Mouse (Mus musculus): ENCODE data around the gene Boll. TPM values are rescaled to one million over a fixed set of nuclear protein-coding genes. Genes with fewer than 3 reads are reported as not detected.
"Not testable (repeated sequence)": the region's sequence is repeated elsewhere in the genome, so short reads cannot be mapped to it uniquely, and the experiment has no call there.

Boll gene
- polyA plus RNA-seq, 1 experiment from 2014 or later: 1.3 TPM

DNA sequence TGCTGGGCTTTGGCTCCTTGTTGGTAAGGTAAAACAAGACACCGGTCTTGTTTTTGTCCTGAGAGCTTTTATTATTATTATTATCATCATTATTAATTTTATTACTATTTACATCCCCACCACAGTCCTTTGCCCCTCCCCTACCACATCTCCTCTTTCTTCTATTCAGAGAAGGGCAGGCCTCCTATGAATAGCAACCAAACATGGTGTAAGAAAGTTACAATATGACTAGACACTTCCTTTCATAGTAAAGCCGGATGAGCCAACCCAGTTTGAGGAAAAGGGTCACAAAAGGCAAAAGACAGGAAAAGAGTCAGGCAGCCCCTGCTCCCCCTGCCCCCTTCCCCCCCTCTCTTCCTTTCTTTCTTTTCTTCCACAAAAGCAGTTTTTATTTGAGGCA lies 17.3 kb upstream of the Boll start:
- H3K9ac ChIP-seq: no peak overlapping the region
- H3K27ac ChIP-seq (ENCODE audit: poor library complexity, severe bottlenecking): no peak overlapping the region
- WGBS: 78% methylated on average over 2 of the region's 2 CpGs
- H3K4me1 ChIP-seq (replicated peaks): no peaks in the 10 kb centered on the region
- no peaks in the 10 kb centered on the region for H3K36me3 ChIP-seq
- no peak overlapping the region for H3K4me3 ChIP-seq
- no peak overlapping the region for H3K4me2 ChIP-seq
- ATAC-seq (ENCODE audit: insufficient number of reproducible peaks, low FRiP score): no peak
- H3K9me3 ChIP-seq (replicated peaks): no peaks in the 10 kb centered on the region
- no peaks in the 10 kb centered on the region for H3K27me3 ChIP-seq (replicated peaks)

DNA sequence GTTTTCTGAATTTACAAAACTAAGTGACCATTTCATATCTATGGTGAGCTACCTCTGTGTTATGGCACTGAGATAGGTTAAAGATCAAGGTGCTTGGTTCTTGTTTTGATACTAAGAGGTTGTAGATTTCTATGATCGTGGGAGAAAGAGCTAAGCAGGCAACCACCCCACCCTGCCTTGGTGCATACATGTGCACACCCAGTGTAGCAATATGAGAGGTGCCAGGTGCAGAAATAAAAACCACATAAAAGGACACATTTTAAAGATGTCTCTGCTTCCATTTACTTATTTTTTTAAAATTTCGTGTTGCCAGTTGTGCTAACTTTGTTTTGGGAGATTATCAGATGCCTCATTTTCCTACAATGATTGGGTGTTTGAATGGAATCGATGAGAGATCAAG lies 9.4 kb upstream of the Boll start:
- Histone ChIP-seq H3K9ac (no peak overlapping the region), H3K4me3 (no peak overlapping the region), H3K27ac (ENCODE audit: poor library complexity, severe bottlenecking) (no peak overlapping the region), H3K4me2 (no peak overlapping the region), H3K36me3 (no peaks in the 10 kb centered on the region), H3K9me3 (replicated peaks) (no peaks in the 10 kb centered on the region), H3K27me3 (replicated peaks) (no peaks in the 10 kb centered on the region), H3K4me1 (replicated peaks) (no peaks in the 10 kb centered on the region)
- ATAC-seq (ENCODE audit: insufficient number of reproducible peaks, low FRiP score): no peak
- WGBS: 77% methylated on average over 3 of the region's 3 CpGs

DNA sequence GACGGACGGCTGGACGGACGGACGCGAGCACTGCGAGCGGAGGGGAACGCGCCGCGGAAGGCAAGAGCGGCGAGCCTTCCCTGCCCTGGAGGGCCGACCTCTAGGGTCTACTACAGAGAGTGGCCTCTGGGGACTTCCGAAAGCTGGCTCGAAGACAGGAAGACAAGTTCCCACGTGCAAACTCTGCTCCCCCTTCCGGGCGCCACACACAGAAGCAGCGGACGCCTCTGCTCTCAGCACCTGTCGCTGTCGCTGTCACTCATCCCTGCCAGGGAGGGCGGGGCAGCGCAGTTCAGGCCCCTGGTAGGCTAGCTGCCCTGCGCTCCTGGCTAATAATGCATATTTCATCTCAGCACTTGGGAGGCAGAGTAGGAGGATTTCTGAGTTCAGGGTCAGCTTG lies 317 bp upstream of the Boll start:
- H3K4me3 ChIP-seq: peak overlapping the region; percentile 59
- peaks cover 12% of the 10 kb centered on the region for H3K9me3 ChIP-seq (replicated peaks)
- no peak overlapping the region for H3K27ac ChIP-seq (ENCODE audit: poor library complexity, severe bottlenecking)
- ATAC-seq (ENCODE audit: insufficient number of reproducible peaks, low FRiP score): peak; percentile 48; the same call in 1 of the 2 replicates
- no peaks in the 10 kb centered on the region for H3K4me1 ChIP-seq (replicated peaks)
- H3K4me2 ChIP-seq: peak overlapping the region; percentile 80
- H3K27me3 ChIP-seq (replicated peaks): peaks cover 25% of the 10 kb centered on the region
- H3K9ac ChIP-seq: no peak overlapping the region
- no peaks in the 10 kb centered on the region for H3K36me3 ChIP-seq
- WGBS: under 1% methylated on average over 27 of the region's 27 CpGs

DNA sequence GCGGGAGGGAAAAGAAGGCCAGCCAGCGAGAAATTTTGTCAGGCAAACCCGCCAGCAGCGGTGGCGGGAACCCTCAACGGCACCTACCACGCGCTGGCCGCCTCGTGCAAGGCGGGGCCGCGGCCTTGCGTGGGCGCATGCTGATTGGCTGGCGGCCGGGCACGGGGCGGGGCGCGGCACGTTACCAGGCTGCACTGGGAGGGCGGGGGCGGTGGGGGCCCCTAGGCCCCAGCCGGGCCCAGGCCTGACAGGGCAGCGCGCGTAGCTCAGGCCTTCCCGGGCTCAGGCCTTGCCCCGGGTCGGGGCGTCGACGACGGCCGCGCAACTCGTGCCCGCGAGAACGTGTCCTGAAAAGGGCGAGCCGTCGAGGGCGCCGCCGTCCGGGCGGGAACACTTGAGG lies 635 bp downstream of the Boll start:
- Histone ChIP-seq H3K9ac (no peak overlapping the region), H3K9me3 (replicated peaks) (peaks cover 12% of the 10 kb centered on the region), H3K4me1 (replicated peaks) (no peaks in the 10 kb centered on the region), H3K36me3 (no peaks in the 10 kb centered on the region), H3K4me2 (peak overlapping the region; percentile 80), H3K4me3 (peak overlapping the region; percentile 59), H3K27ac (ENCODE audit: poor library complexity, severe bottlenecking) (no peak overlapping the region), H3K27me3 (replicated peaks) (peaks cover 25% of the 10 kb centered on the region)
- 45% methylated on average over 49 of the region's 49 CpGs for WGBS
- ATAC-seq (ENCODE audit: insufficient number of reproducible peaks, low FRiP score): 0 out of 2 replicates have a peak, but pooled peaks have one; percentile 22

DNA sequence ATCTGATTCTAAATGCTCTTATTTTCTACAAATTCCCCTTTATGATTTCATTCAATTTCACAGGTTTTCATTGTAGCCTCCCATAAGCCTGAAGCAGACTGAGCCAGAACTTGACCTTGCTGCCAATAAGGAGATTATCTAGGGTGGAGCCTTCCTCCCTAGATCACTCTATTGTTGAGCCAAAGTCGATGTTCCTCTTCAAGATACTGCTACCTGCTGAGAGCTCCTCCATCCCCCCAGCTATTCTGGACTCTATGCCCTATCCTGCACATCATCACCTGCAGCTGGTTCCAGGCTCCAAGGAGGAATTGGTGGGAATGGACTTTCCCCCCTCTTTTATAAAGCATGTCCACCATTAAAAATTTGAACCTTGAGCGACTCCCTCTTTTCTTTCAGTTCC lies 11.4 kb downstream of the Boll start:
- H3K9me3 ChIP-seq (replicated peaks); H3K9ac ChIP-seq; H3K27ac ChIP-seq (ENCODE audit: poor library complexity, severe bottlenecking); H3K36me3 ChIP-seq; H3K27me3 ChIP-seq (replicated peaks); H3K4me1 ChIP-seq (replicated peaks); H3K4me2 ChIP-seq; ATAC-seq (ENCODE audit: insufficient number of reproducible peaks, low FRiP score); H3K4me3 ChIP-seq: not testable (repeated sequence)
- 63% methylated on average over 2 of the region's 2 CpGs for WGBS

DNA sequence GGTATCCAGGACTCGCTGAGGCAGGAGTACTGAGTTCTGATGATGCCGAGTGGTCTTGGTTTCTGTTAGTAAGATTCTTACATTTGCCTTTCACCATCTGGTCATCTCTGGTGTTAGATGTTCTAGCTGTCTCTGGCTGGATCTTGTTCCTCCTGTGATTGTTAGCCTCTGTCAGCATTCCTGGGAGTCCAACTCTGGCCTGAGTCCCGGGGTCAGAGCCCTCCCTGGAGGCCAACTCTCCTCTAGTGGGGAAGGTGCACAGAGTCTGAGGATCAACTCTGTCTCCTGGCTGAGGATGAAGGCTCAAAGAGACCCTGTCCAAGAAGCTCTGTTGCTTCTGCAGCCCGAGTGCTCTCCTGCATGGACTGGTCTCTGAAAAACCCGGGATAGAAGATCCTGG lies 37.8 kb downstream of the Boll start:
- H3K27ac ChIP-seq (ENCODE audit: poor library complexity, severe bottlenecking); H3K27me3 ChIP-seq (replicated peaks); H3K4me2 ChIP-seq; H3K4me3 ChIP-seq; H3K36me3 ChIP-seq; H3K9me3 ChIP-seq (replicated peaks); ATAC-seq (ENCODE audit: insufficient number of reproducible peaks, low FRiP score); H3K4me1 ChIP-seq (replicated peaks); H3K9ac ChIP-seq: not testable (repeated sequence)
- 62% methylated on average over 5 of the region's 5 CpGs for WGBS

DNA sequence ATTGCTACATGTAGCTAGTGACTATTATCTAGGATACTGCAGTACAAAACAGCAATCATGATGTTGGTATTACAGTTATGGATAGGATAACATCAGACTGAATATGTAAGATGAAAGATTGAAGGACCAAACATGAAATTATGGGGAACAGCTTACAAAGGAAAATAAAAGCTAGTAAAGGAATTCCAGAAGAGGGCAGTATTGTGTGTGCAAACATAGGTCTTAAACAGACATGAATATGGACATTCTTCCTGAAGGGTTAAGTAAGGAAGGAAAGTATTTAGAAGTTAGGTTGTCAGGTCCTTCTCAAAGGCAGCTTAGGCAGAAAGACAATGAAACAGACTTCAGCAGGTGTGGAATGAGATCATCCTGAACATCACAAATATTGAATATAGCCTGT lies 62.2 kb downstream of the Boll start:
- ATAC-seq (ENCODE audit: insufficient number of reproducible peaks, low FRiP score): no peak
- H3K4me2 ChIP-seq: no peak overlapping the region
- H3K4me3 ChIP-seq: no peak overlapping the region
- peaks cover 7% of the 10 kb centered on the region; the same call in 1 of the 2 replicates for H3K9me3 ChIP-seq (replicated peaks)
- no peaks in the 10 kb centered on the region for H3K27me3 ChIP-seq (replicated peaks)
- H3K9ac ChIP-seq: no peak overlapping the region
- H3K4me1 ChIP-seq (replicated peaks): 0 out of 2 replicates have a peak, but pooled peaks cover 2% of the 10 kb centered on the region
- H3K27ac ChIP-seq (ENCODE audit: poor library complexity, severe bottlenecking): no peak overlapping the region
- no peaks in the 10 kb centered on the region for H3K36me3 ChIP-seq

DNA sequence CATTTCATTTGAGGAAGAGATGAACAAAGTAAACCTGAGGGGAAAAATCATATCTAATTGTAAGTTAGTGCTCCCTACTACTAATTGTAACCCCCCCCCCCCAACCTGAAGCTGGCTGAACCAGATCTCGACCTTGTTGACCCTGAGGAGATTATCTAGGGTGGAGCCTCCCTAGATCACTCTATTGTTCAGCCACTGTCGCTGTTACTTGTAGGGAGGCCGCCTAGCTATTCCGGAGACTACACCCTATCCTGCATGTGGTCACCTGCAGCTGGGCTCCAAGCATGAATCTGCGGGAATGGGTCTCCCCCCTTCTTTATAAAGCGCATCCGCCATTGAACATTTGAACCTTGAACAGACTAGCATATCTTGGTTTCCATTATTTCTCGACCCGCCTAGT lies 84.2 kb downstream of the Boll start:
- 72% methylated on average over 9 of the region's 9 CpGs for WGBS
- Histone ChIP-seq H3K27me3 (replicated peaks) (no peaks in the 10 kb centered on the region), H3K9me3 (replicated peaks) (no peaks in the 10 kb centered on the region), H3K36me3 (no peaks in the 10 kb centered on the region), H3K4me1 (replicated peaks) (no peaks in the 10 kb centered on the region), H3K4me3 (no peak overlapping the region), H3K27ac (ENCODE audit: poor library complexity, severe bottlenecking) (no peak overlapping the region), H3K4me2 (no peak overlapping the region), H3K9ac (no peak overlapping the region)
- ATAC-seq (ENCODE audit: insufficient number of reproducible peaks, low FRiP score): no peak

DNA sequence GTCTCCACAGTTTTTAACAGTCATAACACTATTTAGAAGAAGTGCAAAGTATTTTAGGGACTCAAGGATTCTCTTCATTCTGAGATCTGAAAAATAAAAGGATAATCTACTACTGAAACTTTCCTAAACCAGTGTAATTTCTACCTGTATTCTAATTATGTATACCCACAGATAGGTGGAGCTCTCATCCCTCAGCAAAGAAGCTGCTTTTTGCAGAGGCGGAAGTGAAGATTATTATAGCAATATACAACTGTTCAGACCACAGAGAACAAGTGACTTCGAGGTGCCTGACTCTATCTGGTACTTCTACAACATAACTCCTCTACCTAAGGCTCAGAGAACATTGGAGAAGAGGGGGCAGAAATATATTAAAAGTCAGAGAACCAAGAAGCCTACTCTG lies 97.8 kb downstream of the Boll start:
- H3K27me3 ChIP-seq (replicated peaks): no peaks in the 10 kb centered on the region
- no peak overlapping the region for H3K4me2 ChIP-seq
- WGBS: 62% methylated on average over 2 of the region's 2 CpGs
- no peaks in the 10 kb centered on the region for H3K36me3 ChIP-seq
- no peak overlapping the region for H3K27ac ChIP-seq (ENCODE audit: poor library complexity, severe bottlenecking)
- no peak overlapping the region for H3K4me3 ChIP-seq
- H3K9ac ChIP-seq: no peak overlapping the region
- peaks cover 5% of the 10 kb centered on the region for H3K4me1 ChIP-seq (replicated peaks)
- no peak for ATAC-seq (ENCODE audit: insufficient number of reproducible peaks, low FRiP score)
- no peaks in the 10 kb centered on the region for H3K9me3 ChIP-seq (replicated peaks)

DNA sequence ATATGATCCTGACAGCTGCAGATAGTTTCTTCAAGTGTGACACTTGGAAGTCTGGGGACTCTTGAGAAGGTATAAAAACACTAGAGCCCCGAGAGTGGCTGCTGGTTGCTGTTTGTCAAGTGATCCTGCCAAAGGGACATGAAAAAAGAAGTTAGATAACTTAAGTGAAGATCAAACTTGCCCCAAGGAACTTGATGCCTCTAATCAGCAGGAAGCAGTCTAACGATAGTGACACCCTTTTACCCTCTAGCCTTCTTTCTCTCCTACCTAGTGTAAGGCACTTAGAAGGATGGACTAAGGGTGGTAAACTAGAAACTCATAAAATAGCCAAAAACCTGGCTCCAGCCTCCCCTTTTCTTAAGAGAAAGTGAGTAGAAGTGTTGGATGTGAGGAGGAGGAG lies 98.9 kb downstream of the Boll start:
- Histone ChIP-seq H3K9me3 (replicated peaks) (no peaks in the 10 kb centered on the region), H3K9ac (no peak overlapping the region), H3K4me3 (no peak overlapping the region), H3K27ac (ENCODE audit: poor library complexity, severe bottlenecking) (no peak overlapping the region), H3K4me1 (replicated peaks) (peaks cover 5% of the 10 kb centered on the region), H3K36me3 (no peaks in the 10 kb centered on the region), H3K27me3 (replicated peaks) (no peaks in the 10 kb centered on the region), H3K4me2 (no peak overlapping the region)
- no peak for ATAC-seq (ENCODE audit: insufficient number of reproducible peaks, low FRiP score)
- 6% methylated on average over 2 of the region's 2 CpGs for WGBS

DNA sequence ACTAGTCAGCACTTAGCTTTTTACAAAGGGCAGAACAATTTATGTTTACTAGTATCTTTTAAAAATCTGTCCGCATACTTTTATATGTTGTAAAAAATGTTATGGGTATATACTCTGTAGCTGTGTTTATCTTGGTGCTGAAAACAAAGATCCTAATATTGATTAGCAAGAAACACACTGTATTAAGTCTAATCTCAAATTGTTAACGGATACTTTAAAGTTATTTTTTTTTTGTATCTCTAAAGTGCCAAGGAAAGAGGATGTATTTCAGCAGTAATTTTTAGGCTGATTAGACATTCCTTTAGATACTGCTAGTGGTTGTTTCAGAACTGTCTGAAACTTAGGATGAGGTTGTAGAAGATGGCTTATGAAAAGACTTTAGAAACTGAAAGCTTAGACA lies 116.9 kb downstream of the Boll start:
- H3K27me3 ChIP-seq (replicated peaks): no peaks in the 10 kb centered on the region
- H3K4me3 ChIP-seq: no peak overlapping the region
- H3K27ac ChIP-seq (ENCODE audit: poor library complexity, severe bottlenecking): no peak overlapping the region
- no peak overlapping the region for H3K9ac ChIP-seq
- no peak overlapping the region for H3K4me2 ChIP-seq
- H3K9me3 ChIP-seq (replicated peaks): no peaks in the 10 kb centered on the region
- H3K4me1 ChIP-seq (replicated peaks): no peaks in the 10 kb centered on the region
- H3K36me3 ChIP-seq: no peaks in the 10 kb centered on the region
- WGBS: 80% methylated on average over 2 of the region's 2 CpGs
- no peak for ATAC-seq (ENCODE audit: insufficient number of reproducible peaks, low FRiP score)

DNA sequence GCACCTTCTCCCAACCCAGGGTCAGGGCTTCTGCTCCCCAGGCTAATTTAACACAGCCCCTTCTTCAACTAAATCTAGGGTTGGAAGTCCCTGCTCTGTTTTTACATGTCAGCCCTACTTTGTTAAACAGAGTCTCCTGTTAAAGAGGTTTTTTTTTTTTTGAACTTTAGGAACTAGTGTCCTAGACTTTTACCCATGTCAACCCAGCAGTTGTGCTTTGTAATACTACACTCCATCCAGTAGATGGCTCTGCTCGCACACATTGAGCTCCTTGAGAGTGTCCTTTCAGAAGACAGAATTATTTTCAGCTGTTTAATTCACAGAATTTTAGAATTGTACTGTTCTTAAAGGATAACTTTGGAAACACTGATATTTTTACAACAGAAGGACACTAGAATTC lies 124.0 kb downstream of the Boll start:
- no peaks in the 10 kb centered on the region for H3K36me3 ChIP-seq
- H3K4me2 ChIP-seq: peak overlapping the region; percentile 92
- H3K4me1 ChIP-seq (replicated peaks): peaks cover 16% of the 10 kb centered on the region
- H3K9ac ChIP-seq: no peak overlapping the region
- 0% methylated on average over 1 of the region's 1 CpGs for WGBS
- 0 out of 2 replicates have a peak overlapping the region, but pooled peaks have one; percentile 75 for H3K4me3 ChIP-seq
- no peaks in the 10 kb centered on the region for H3K9me3 ChIP-seq (replicated peaks)
- ATAC-seq (ENCODE audit: insufficient number of reproducible peaks, low FRiP score): no peak
- H3K27ac ChIP-seq (ENCODE audit: poor library complexity, severe bottlenecking): no peak overlapping the region
- H3K27me3 ChIP-seq (replicated peaks): no peaks in the 10 kb centered on the region

Measured in heart, embryonic 12.5 days (tissue).